Mouse (Mus musculus) CH12.LX (cell line): ENCODE measurements around the gene Tshr. TPM values are rescaled to one million over a fixed set of nuclear protein-coding genes. Genes with fewer than 3 reads are reported as not detected.

Source experiments
- DNase-seq: peaks from one replicate; pipeline ENCODE4 v3.0.0-alpha.2; 2013; ENCODE audit errors: extremely low read depth
- H3K27ac ChIP-seq: 2 replicates; pipeline ENCODE4 v1.5.1; 2012; ENCODE audit warnings: low read depth, mild to moderate bottlenecking, control low read depth, moderate library complexity; ENCODE audit not compliant: insufficient read depth
- H3K27me3 ChIP-seq: replicated peaks from 2 replicates; pipeline ENCODE3; 2012; ENCODE audit warnings: inconsistent platforms
- H3K36me3 ChIP-seq, 2 experiments: replicated peaks in 1 of 2; 2 replicates each; pipeline versions ENCODE3 to v1.6.1; 2012; ENCODE audit warnings: inconsistent platforms in 1 of 2, low read length in 1 of 2, mild to moderate bottlenecking in 1 of 2, mixed read lengths in 1 of 2, moderate library complexity in 1 of 2; ENCODE audit not compliant: control insufficient read depth in 1 of 2, insufficient read depth in 1 of 2
- H3K4me1 ChIP-seq, 2 experiments: 2 replicates each; pipeline ENCODE4 v1.6.1; 2012; ENCODE audit warnings: inconsistent platforms in 1 of 2, moderate library complexity in 1 of 2; ENCODE audit not compliant: insufficient read depth in 2 of 2, control insufficient read depth in 1 of 2
- H3K4me2 ChIP-seq: 2 replicates; pipeline ENCODE4 v1.6.1; 2012; ENCODE audit warnings: low read depth, mild to moderate bottlenecking, control low read depth; ENCODE audit not compliant: poor library complexity, insufficient read depth, severe bottlenecking
- H3K4me3 ChIP-seq, 3 experiments: fragments of 150-350 bp in 1 of 3; sonication (generic) in 1 of 3; replicated peaks in 1 of 3; 2 replicates each; pipeline versions ENCODE3 to v1.5.1; 2011 to 2012; ENCODE audit warnings: low read depth in 2 of 3, low read length in 2 of 3, mild to moderate bottlenecking in 2 of 3, moderate library complexity in 2 of 3, control low read depth in 1 of 3, improper control_type of control experiment in 1 of 3, inconsistent platforms in 1 of 3, mixed read lengths in 1 of 3; ENCODE audit not compliant: poor library complexity in 1 of 3
- H3K79me2 ChIP-seq: replicated peaks from 2 replicates; pipeline ENCODE4 v1.6.1; 2012; ENCODE audit warnings: mild to moderate bottlenecking, moderate library complexity; ENCODE audit not compliant: control insufficient read depth, poor library complexity, insufficient read depth, severe bottlenecking; ENCODE audit errors: extremely low read depth
- H3K9ac ChIP-seq: 2 replicates; pipeline ENCODE4 v1.6.1; 2012; ENCODE audit warnings: low read depth, mild to moderate bottlenecking, control low read depth, moderate library complexity; ENCODE audit not compliant: insufficient read depth
- H3K9me3 ChIP-seq: replicated peaks from 2 replicates; pipeline ENCODE3; 2012; ENCODE audit warnings: low read length, inconsistent platforms, mixed read lengths
- BHLHE40 ChIP-seq: IDR thresholded peaks from 2 replicates; pipeline ENCODE4 v1.6.1; 2011; ENCODE audit warnings: mild to moderate bottlenecking, low read depth, low read length, improper control_type of control experiment
- CHD2 ChIP-seq: IDR thresholded peaks from 2 replicates; pipeline ENCODE4 v1.6.1; 2011; ENCODE audit warnings: low read length, improper control_type of control experiment
- JUND ChIP-seq: conservative IDR thresholded peaks from 2 replicates; pipeline ENCODE4 v1.6.1; 2011; ENCODE audit warnings: low read depth, low read length, improper control_type of control experiment
- MAFK ChIP-seq: IDR thresholded peaks from 2 replicates; pipeline ENCODE4 v1.6.1; 2011; ENCODE audit warnings: low read length, improper control_type of control experiment; ENCODE audit not compliant: insufficient replicate concordance
- MAZ ChIP-seq: IDR thresholded peaks from 2 replicates; pipeline ENCODE4 v1.6.1; 2012; ENCODE audit warnings: low read depth, mild to moderate bottlenecking, inconsistent platforms, low read length, improper control_type of control experiment, moderate library complexity
- MXI1 ChIP-seq: IDR thresholded peaks from 2 replicates; pipeline ENCODE4 v1.6.1; 2011; ENCODE audit warnings: mild to moderate bottlenecking, low read depth, low read length, improper control_type of control experiment
- RAD21 ChIP-seq: IDR thresholded peaks from 2 replicates; pipeline ENCODE4 v1.6.1; 2011; ENCODE audit warnings: low read depth, mild to moderate bottlenecking, low read length, improper control_type of control experiment, moderate library complexity
- SMC3 ChIP-seq: IDR thresholded peaks from 2 replicates; pipeline ENCODE4 v1.6.1; 2011; ENCODE audit warnings: low read depth, low read length, improper control_type of control experiment
- USF1 ChIP-seq: IDR thresholded peaks from 2 replicates; pipeline ENCODE4 v1.6.1; 2014; ENCODE audit warnings: low read depth, mild to moderate bottlenecking, inconsistent platforms, low read length, improper control_type of control experiment
- USF2 ChIP-seq: conservative IDR thresholded peaks from 2 replicates; pipeline ENCODE4 v1.6.1; 2011; ENCODE audit warnings: low read depth, low read length, improper control_type of control experiment
- dilution Hi-C: fragments of 300-500 bp; cut with MboI; formaldehyde crosslinking; loops from 2 replicates; pipeline ENCODE4 v1.14.3; 2020; ENCODE audit warnings: low sequenced_read_pairs; ENCODE audit not compliant: extremely low pct_unique_long_range_greater_than_20kb, extremely low pct_ligation_motif_present
- in situ Hi-C: fragments of 300-500 bp; cut with MboI; formaldehyde crosslinking; loops from 3 replicates; pipeline ENCODE4 v1.14.3; 2019; ENCODE audit warnings: low sequenced_read_pairs, low pct_ligation_motif_present, low pct_unique_long_range_greater_than_20kb, mixed read lengths
- polyA plus RNA-seq: library from polyadenylated mRNA; unstranded; fragments of >175 nt; gene quantifications from 2 replicates; pipeline ENCODE4 v1.2.1, GENCODE M21; 2012; ENCODE audit warnings: low read depth; ENCODE audit not compliant: insufficient read length
- total RNA-seq, 2 experiments: library from RNA; depleted of rRNA; stranded (reverse); fragments of 300-350 nt in 1 of 2; fragments of >200 nt in 1 of 2; gene quantifications; 2 replicates each; pipeline ENCODE4 v1.2.3; 2012 to 2014

Gene Tshr
- total and polyA plus RNA-seq, 3 experiments = not detected

- no peaks in the 10 kb centered on the region for H3K27me3 ChIP-seq
- no peaks in the 10 kb centered on the region for H3K9me3 ChIP-seq
- H3K4me2 ChIP-seq = no peak overlapping the region
- dilution Hi-C loops = no loop called here
- no peak overlapping the region for H3K4me3 ChIP-seq
- no peak for DNase-seq
- in situ Hi-C loops = no loop called here
- peaks cover 4 to 11% of the 10 kb centered on the region in 2 experiments; a peak in 2 of 4 replicates for H3K4me1 ChIP-seq
- no peak overlapping the region for H3K9ac ChIP-seq
- no peak overlapping the region for H3K27ac ChIP-seq
- TF ChIP-seq USF1 (no peak), MAZ (no peak)
- H3K79me2 ChIP-seq = no peaks in the 10 kb centered on the region
- no peaks in the 10 kb centered on the region for H3K36me3 ChIP-seq
These were observed 42.8 kb downstream of the Tshr start for GRCm38 (mm10) chr12:91427129-91427528.

GRCm38 (mm10) chr12:91482195-91482733, 97.9 kb downstream of the Tshr start:
- no peaks in the 10 kb centered on the region for H3K79me2 ChIP-seq
- H3K4me3 ChIP-seq = no peak overlapping the region
- H3K27me3 ChIP-seq = no peaks in the 10 kb centered on the region
- no peak overlapping the region for H3K9ac ChIP-seq
- no peak overlapping the region for H3K27ac ChIP-seq
- dilution Hi-C loops = no loop called here
- H3K4me1 ChIP-seq = no peaks in the 10 kb centered on the region
- no peak for DNase-seq
- in situ Hi-C loops = no loop called here
- no peak overlapping the region for H3K4me2 ChIP-seq
- TF ChIP-seq SMC3 (no peak), BHLHE40 (no peak), MAFK (no peak), CHD2 (no peak), JUND (no peak), USF2 (no peak)
- H3K9me3 ChIP-seq = no peaks in the 10 kb centered on the region
- no peaks in the 10 kb centered on the region for H3K36me3 ChIP-seq

- in situ Hi-C loops = no loop called here
- no peak for TF ChIP-seq JUND
- TF ChIP-seq RAD21 = no peak
- no peak for TF ChIP-seq MXI1
- no peaks in the 10 kb centered on the region for H3K79me2 ChIP-seq
- no peak for DNase-seq
- H3K9me3 ChIP-seq = no peaks in the 10 kb centered on the region
- H3K4me3 ChIP-seq = no peak overlapping the region
- no peak overlapping the region for H3K4me2 ChIP-seq
- no peaks in the 10 kb centered on the region for H3K36me3 ChIP-seq
- H3K4me1 ChIP-seq = no peaks in the 10 kb centered on the region
- H3K27me3 ChIP-seq = no peaks in the 10 kb centered on the region
- H3K9ac ChIP-seq = no peak overlapping the region
- dilution Hi-C loops = no loop called here
- no peak overlapping the region for H3K27ac ChIP-seq
These were observed 102.0 kb downstream of the Tshr start for GRCm38 (mm10) chr12:91486342-91486741.
